Mouse (Mus musculus) liver, embryonic 12.5 days (tissue): ENCODE measurements around the gene Asnsd1. TPM values are rescaled to one million over a fixed set of nuclear protein-coding genes. Genes with fewer than 3 reads are reported as not detected.
"Not testable (repeated sequence)": the region's sequence is repeated elsewhere in the genome, so short reads cannot be mapped to it uniquely, and the experiment has no call there.

Source experiments
- ATAC-seq: fragments of 200-750 bp; cut with Nextera tagmentation; 2 replicates; pipeline ENCODE4 v1.8.0; 2017; ENCODE audit warnings: moderate number of reproducible peaks, mild to moderate bottlenecking, moderate library complexity
- H3K27ac ChIP-seq: fragments of 300-500 bp; sonication (generic); 2 replicates; pipeline ENCODE4 v1.5.1; 2016; ENCODE audit warnings: mild to moderate bottlenecking
- H3K27me3 ChIP-seq: fragments of 300-500 bp; sonication (generic); replicated peaks from 2 replicates; pipeline ENCODE4 v1.6.1; 2016; ENCODE audit warnings: mild to moderate bottlenecking, moderate library complexity
- H3K36me3 ChIP-seq: fragments of 300-500 bp; sonication (generic); 2 replicates; pipeline ENCODE4 v1.6.1; 2016; ENCODE audit warnings: mild to moderate bottlenecking, moderate library complexity
- H3K4me1 ChIP-seq: fragments of 300-500 bp; sonication (generic); 2 replicates; pipeline ENCODE4 v1.6.1; 2016
- H3K4me2 ChIP-seq: fragments of 300-500 bp; sonication (generic); 2 replicates; pipeline ENCODE4 v1.6.1; 2016; ENCODE audit warnings: mild to moderate bottlenecking, moderate library complexity
- H3K4me3 ChIP-seq: fragments of 300-500 bp; sonication (generic); 2 replicates; pipeline ENCODE4 v1.5.1; 2016; ENCODE audit warnings: mild to moderate bottlenecking, moderate library complexity
- H3K9ac ChIP-seq: fragments of 300-500 bp; sonication (generic); 2 replicates; pipeline ENCODE4 v1.6.1; 2016; ENCODE audit warnings: mild to moderate bottlenecking, moderate library complexity
- H3K9me3 ChIP-seq: fragments of 300-500 bp; sonication (generic); replicated peaks from 2 replicates; pipeline ENCODE4 v1.6.1; 2016; ENCODE audit warnings: mild to moderate bottlenecking, moderate library complexity
- WGBS: fragments of 180-500 bp; shearing (Covaris S2); methylation state at CpG from one replicate; pipeline ENCODE4 v1.1.7; 2016; ENCODE audit not compliant: insufficient replicate concordance; 5-methylcytosine and 5-hydroxymethylcytosine counted together
- polyA plus RNA-seq: library from polyadenylated mRNA; unstranded; fragments of >200 nt; fragmentation: Nextera tagmentation; extraction: Ambion mirVana; gene quantifications from 2 replicates; pipeline ENCODE4 v1.2.1, GENCODE M21; 2016

Gene Asnsd1
- polyA plus RNA-seq = 68.4 and 69.0 TPM in 2 replicates

- Histone ChIP-seq H3K4me3 (peak within 1 kb of the TSS; percentile 87), H3K4me2 (peak within 1 kb of the TSS; percentile 77), H3K27me3 (no peaks in the 10 kb centered on the region), H3K9me3 (no peaks in the 10 kb centered on the region), H3K27ac (peak within 1 kb of the TSS; percentile 92), H3K9ac (peak within 1 kb of the TSS; percentile 89), H3K4me1 (peaks cover 9% of the 10 kb centered on the region), H3K36me3 (peaks cover 25% of the 10 kb centered on the region)
- WGBS = under 1% methylated on average over 44 of the region's 44 CpGs
- peak; percentile 100 for ATAC-seq
Measured at GRCm38 (mm10) chr1:53352327-53353261, at the start of gene Asnsd1, which contains the start of the genes Asdurf and Gm28551. TSS of gene Asnsd1 (minus strand) at chr1:53352752. TSS of gene Asdurf (minus strand) at chr1:53352619. TSS of gene Gm28551 (minus strand) at chr1:53352667.

- not testable (repeated sequence) for H3K4me2 ChIP-seq, H3K27ac ChIP-seq, H3K9me3 ChIP-seq, H3K4me3 ChIP-seq, H3K27me3 ChIP-seq, H3K9ac ChIP-seq, H3K36me3 ChIP-seq, ATAC-seq, H3K4me1 ChIP-seq
- WGBS = 45% methylated on average over 21 of the region's 21 CpGs
Measured at GRCm38 (mm10) chr1:53393936-53394760, 41.6 kb upstream of the Asnsd1 start.

GRCm38 (mm10) chr1:53388762-53389161 is 36.2 kb upstream of the Asnsd1 start:
- no peak overlapping the region for H3K27ac ChIP-seq
- no peaks in the 10 kb centered on the region for H3K36me3 ChIP-seq
- H3K4me2 ChIP-seq = no peak overlapping the region
- H3K9ac ChIP-seq = no peak overlapping the region
- H3K4me1 ChIP-seq = no peaks in the 10 kb centered on the region
- no peaks in the 10 kb centered on the region for H3K27me3 ChIP-seq
- H3K4me3 ChIP-seq = no peak overlapping the region
- 73% methylated on average over 13 of the region's 14 CpGs for WGBS
- H3K9me3 ChIP-seq = peaks cover 12% of the 10 kb centered on the region; the same call in 1 of the 2 replicates
- no peak for ATAC-seq

- Histone ChIP-seq H3K27me3 (no peaks in the 10 kb centered on the region), H3K4me1 (no peaks in the 10 kb centered on the region), H3K4me3 (no peak overlapping the region), H3K27ac (no peak overlapping the region), H3K4me2 (no peak overlapping the region), H3K9me3 (0 out of 2 replicates have a peak, but pooled peaks cover 6% of the 10 kb centered on the region), H3K9ac (no peak overlapping the region), H3K36me3 (no peaks in the 10 kb centered on the region)
- 63% methylated on average over 6 of the region's 6 CpGs for WGBS
- no peak for ATAC-seq
Measured at GRCm38 (mm10) chr1:53384085-53384688, 31.6 kb upstream of the Asnsd1 start.

- Histone ChIP-seq H3K9ac (no peak overlapping the region), H3K4me3 (no peak overlapping the region), H3K27ac (no peak overlapping the region), H3K9me3 (no peaks in the 10 kb centered on the region), H3K4me1 (no peaks in the 10 kb centered on the region), H3K4me2 (no peak overlapping the region), H3K27me3 (no peaks in the 10 kb centered on the region), H3K36me3 (no peaks in the 10 kb centered on the region)
- 59% methylated on average over 3 of the region's 3 CpGs for WGBS
- no peak for ATAC-seq
Measured at GRCm38 (mm10) chr1:53377731-53378130, 25.2 kb upstream of the Asnsd1 start.

- H3K9ac ChIP-seq, H3K4me2 ChIP-seq, H3K4me3 ChIP-seq, H3K9me3 ChIP-seq, H3K27ac ChIP-seq, H3K27me3 ChIP-seq, H3K4me1 ChIP-seq, H3K36me3 ChIP-seq, ATAC-seq: not testable (repeated sequence)
- 71% methylated on average over 2 of the region's 2 CpGs for WGBS
Measured at GRCm38 (mm10) chr1:53375965-53376364, 23.4 kb upstream of the Asnsd1 start.

- H3K27me3 ChIP-seq = no peaks in the 10 kb centered on the region
- no peak overlapping the region for H3K4me2 ChIP-seq
- no peaks in the 10 kb centered on the region for H3K4me1 ChIP-seq
- no peak overlapping the region for H3K9ac ChIP-seq
- no peak for ATAC-seq
- H3K4me3 ChIP-seq = no peak overlapping the region
- H3K36me3 ChIP-seq = no peaks in the 10 kb centered on the region
- H3K9me3 ChIP-seq = no peaks in the 10 kb centered on the region
- H3K27ac ChIP-seq = no peak overlapping the region
Measured at GRCm38 (mm10) chr1:53358988-53359387, 6.4 kb upstream of the Asnsd1 start.

GRCm38 (mm10) chr1:53341071-53341470 is 11.5 kb downstream of the Asnsd1 start:
- ATAC-seq = no peak
- no peaks in the 10 kb centered on the region for H3K9me3 ChIP-seq
- peaks cover 43% of the 10 kb centered on the region for H3K36me3 ChIP-seq
- no peak overlapping the region for H3K9ac ChIP-seq
- H3K4me3 ChIP-seq = no peak overlapping the region
- no peak overlapping the region for H3K27ac ChIP-seq
- no peaks in the 10 kb centered on the region for H3K27me3 ChIP-seq
- H3K4me1 ChIP-seq = peaks cover 8% of the 10 kb centered on the region
- H3K4me2 ChIP-seq = no peak overlapping the region
- WGBS = 77% methylated on average over 2 of the region's 2 CpGs

- H3K9ac ChIP-seq, ATAC-seq, H3K4me3 ChIP-seq, H3K27ac ChIP-seq, H3K4me2 ChIP-seq, H3K27me3 ChIP-seq, H3K9me3 ChIP-seq: not testable (repeated sequence)
- Histone ChIP-seq H3K36me3 (peaks cover 14% of the 10 kb centered on the region), H3K4me1 (peaks cover 30% of the 10 kb centered on the region)
- WGBS = 36% methylated on average over 2 of the region's 2 CpGs
Measured at GRCm38 (mm10) chr1:53337403-53337802, 15.1 kb downstream of the Asnsd1 start.

- peaks cover 3% of the 10 kb centered on the region for H3K9me3 ChIP-seq
- no peak overlapping the region for H3K4me2 ChIP-seq
- no peaks in the 10 kb centered on the region for H3K27me3 ChIP-seq
- no peak overlapping the region for H3K4me3 ChIP-seq
- H3K36me3 ChIP-seq = no peaks in the 10 kb centered on the region
- 0 out of 2 replicates have a peak overlapping the region, but pooled peaks have one; percentile 41 for H3K27ac ChIP-seq
- peak; percentile 86 for ATAC-seq
- no peak overlapping the region for H3K9ac ChIP-seq
- H3K4me1 ChIP-seq = peaks cover 30% of the 10 kb centered on the region
Measured at GRCm38 (mm10) chr1:53335465-53335864, 17.1 kb downstream of the Asnsd1 start.

- not testable (repeated sequence) for H3K36me3 ChIP-seq, H3K27ac ChIP-seq, ATAC-seq, H3K4me3 ChIP-seq, H3K9me3 ChIP-seq, H3K27me3 ChIP-seq, H3K9ac ChIP-seq, H3K4me2 ChIP-seq
- peaks cover 30% of the 10 kb centered on the region for H3K4me1 ChIP-seq
- WGBS = 33% methylated on average over 5 of the region's 5 CpGs
Measured at GRCm38 (mm10) chr1:53333527-53333926, 19.0 kb downstream of the Asnsd1 start.
